Mouse (Mus musculus): Measurements from ENCODE around the gene 4921536K21Rik. TPM values are rescaled to one million over a fixed set of nuclear protein-coding genes. Genes with fewer than 3 reads are reported as not detected.
A peak's percentile ranks its signal among the peaks of the same experiment; 100 is the strongest.

The 4921536K21Rik gene
- polyA plus RNA-seq, 1 experiment from 2014 or later: 0.79 TPM

DNA sequence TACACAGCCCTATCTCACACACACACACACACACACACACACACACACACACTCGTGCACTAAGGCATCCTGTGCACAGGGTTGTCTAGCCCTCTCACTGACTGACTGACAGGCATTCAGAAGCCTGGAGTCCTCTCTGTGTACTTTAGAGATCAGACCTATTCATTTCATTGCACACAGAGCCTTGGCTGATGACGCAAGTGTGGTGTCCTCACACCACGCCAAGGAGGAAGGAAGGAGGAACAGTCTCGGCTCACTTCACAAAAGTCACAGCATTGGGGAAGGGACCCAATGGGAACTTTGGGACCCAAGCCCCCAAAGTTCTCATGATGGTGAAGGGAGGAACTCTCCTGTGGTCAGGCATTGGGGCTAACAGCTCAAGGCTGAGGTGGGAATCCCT is 35.1 kb upstream of the 4921536K21Rik start:
- Histone ChIP-seq H3K4me2 (ENCODE audit: low read depth, low read length) (0 out of 2 replicates have a peak overlapping the region, but pooled peaks have one; percentile 68), H3K9ac (ENCODE audit: low read length) (no peak overlapping the region), H3K4me1 (replicated peaks; ENCODE audit: control insufficient read depth, insufficient read depth, low read length) (peaks cover 8% of the 10 kb centered on the region; the same call in 1 of the 2 replicates), H3K27ac (ENCODE audit: low read length) (no peak overlapping the region), H3K9me3 (ENCODE audit: control insufficient read depth, low read length) (no peaks in the 10 kb centered on the region), H3K27me3 (ENCODE audit: control insufficient read depth, insufficient read depth, low read depth, low read length) (no peaks in the 10 kb centered on the region), H3K4me3 (ENCODE audit: low read length) (no peak overlapping the region), H3K36me3 (ENCODE audit: control insufficient read depth, insufficient read depth, low read length) (0 out of 2 replicates have a peak, but pooled peaks cover 2% of the 10 kb centered on the region)
- no peak for ATAC-seq (ENCODE audit: low read depth)
- WGBS: 66% methylated on average over 4 of the region's 4 CpGs

DNA sequence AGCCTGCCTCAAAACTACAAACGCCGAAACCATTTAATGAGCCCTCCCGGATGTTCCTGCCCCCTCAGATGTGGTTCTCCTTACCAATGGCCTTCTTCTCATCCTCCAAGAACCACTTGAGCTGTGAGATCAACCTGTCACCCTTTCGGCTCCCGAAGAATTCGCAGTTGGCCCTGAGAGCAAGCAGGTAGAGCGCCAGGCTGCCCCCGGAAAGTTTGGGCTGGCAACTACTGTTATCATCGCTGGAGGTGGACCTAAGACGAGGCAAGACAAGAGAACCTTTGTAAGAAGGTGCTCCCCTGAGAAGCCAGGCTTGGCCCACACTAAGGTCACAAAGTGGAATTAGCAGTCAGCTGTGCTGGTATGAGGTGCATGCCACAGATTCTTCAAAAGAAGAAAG is 31.0 kb upstream of the 4921536K21Rik start:
- WGBS: 65% methylated on average over 10 of the region's 10 CpGs
- no peaks in the 10 kb centered on the region for H3K9me3 ChIP-seq (ENCODE audit: control insufficient read depth, low read length)
- H3K9ac ChIP-seq (ENCODE audit: low read length): no peak overlapping the region
- H3K4me2 ChIP-seq (ENCODE audit: low read depth, low read length): no peak overlapping the region
- H3K4me3 ChIP-seq (ENCODE audit: low read length): no peak overlapping the region
- peaks cover 2% of the 10 kb centered on the region; the same call in 1 of the 2 replicates for H3K4me1 ChIP-seq (replicated peaks; ENCODE audit: control insufficient read depth, insufficient read depth, low read length)
- peaks cover 9% of the 10 kb centered on the region; the same call in 1 of the 2 replicates for H3K36me3 ChIP-seq (ENCODE audit: control insufficient read depth, insufficient read depth, low read length)
- H3K27ac ChIP-seq (ENCODE audit: low read length): no peak overlapping the region
- no peaks in the 10 kb centered on the region for H3K27me3 ChIP-seq (ENCODE audit: control insufficient read depth, insufficient read depth, low read depth, low read length)
- no peak for ATAC-seq (ENCODE audit: low read depth)

DNA sequence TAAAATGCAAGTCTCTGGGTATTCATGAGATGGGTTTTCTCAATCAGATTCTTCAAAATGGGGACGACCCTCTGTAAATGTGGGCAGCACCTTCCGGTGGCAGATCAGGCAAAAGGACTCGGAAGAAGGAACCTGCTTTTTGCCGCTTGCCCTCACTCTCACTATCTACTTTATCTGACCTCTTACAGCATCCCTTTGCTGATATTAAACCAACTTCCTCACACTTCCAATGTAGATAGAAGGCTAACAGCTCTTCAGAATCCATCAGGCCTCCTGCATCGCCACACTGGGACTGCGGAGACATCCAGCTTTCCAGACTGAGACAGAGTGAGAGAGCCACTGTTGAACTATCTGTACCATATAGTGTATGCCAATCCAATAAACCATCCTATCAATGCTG is 27.8 kb upstream of the 4921536K21Rik start:
- 95% methylated on average over 6 of the region's 6 CpGs for WGBS
- H3K4me3 ChIP-seq (ENCODE audit: low read length): no peak overlapping the region
- ATAC-seq (ENCODE audit: low read depth): no peak
- H3K9me3 ChIP-seq (ENCODE audit: control insufficient read depth, low read length): no peaks in the 10 kb centered on the region
- H3K9ac ChIP-seq (ENCODE audit: low read length): no peak overlapping the region
- H3K27me3 ChIP-seq (ENCODE audit: control insufficient read depth, insufficient read depth, low read depth, low read length): no peaks in the 10 kb centered on the region
- H3K36me3 ChIP-seq (ENCODE audit: control insufficient read depth, insufficient read depth, low read length): peaks cover 9% of the 10 kb centered on the region; the same call in 1 of the 2 replicates
- H3K27ac ChIP-seq (ENCODE audit: low read length): no peak overlapping the region
- H3K4me1 ChIP-seq (replicated peaks; ENCODE audit: control insufficient read depth, insufficient read depth, low read length): no peaks in the 10 kb centered on the region
- H3K4me2 ChIP-seq (ENCODE audit: low read depth, low read length): no peak overlapping the region

DNA sequence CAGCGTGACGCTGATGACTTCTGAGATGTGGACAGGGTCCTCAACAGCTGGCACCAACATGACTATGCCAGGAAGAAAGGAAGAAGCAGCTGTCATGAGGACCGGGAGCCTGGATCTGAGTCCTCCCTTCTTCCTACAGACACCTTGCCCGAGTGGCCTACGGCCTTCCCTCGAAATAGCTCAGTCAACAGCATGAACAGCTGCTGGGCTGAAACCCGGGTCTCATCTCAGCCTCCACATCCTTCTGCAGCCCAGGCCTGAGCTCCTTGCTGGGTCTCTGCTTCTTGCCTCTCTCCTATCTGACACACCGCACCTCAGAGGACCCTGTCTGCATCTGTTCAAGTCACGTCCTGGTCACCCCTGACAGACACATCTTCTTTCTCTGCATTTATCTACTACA is 27.2 kb upstream of the 4921536K21Rik start:
- H3K36me3 ChIP-seq (ENCODE audit: control insufficient read depth, insufficient read depth, low read length): peaks cover 9% of the 10 kb centered on the region; the same call in 1 of the 2 replicates

DNA sequence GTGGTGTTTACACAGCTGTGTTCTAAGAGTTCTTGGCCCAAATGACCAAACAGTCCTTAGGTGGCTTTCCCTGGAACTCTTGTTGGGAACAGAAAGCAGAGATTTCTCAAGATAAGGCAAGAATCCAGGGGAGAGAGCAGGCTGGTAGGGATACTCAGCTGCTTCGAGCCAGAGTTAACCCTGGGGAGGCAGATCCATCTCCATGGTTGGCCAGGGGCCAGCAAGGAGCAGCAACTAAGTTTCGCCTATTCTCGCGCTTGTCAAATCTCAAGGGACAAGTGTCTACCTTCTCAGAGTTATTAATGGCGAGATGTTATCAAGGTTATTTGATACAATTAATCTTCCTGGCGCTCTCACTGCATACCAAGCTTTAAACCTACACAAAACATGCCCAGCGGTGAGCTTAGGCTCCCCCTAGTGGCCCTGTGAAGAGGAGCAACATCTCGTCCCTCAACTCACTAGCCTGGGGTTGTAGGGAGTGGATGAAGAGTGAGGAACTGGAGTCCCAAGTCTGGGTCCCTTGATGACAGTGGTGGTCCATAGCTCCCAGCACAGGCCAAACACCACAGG is 26.5 kb upstream of the 4921536K21Rik start:
- WGBS: 30% methylated on average over 8 of the region's 8 CpGs
- Histone ChIP-seq H3K36me3 (ENCODE audit: control insufficient read depth, insufficient read depth, low read length) (peaks cover 7% of the 10 kb centered on the region; the same call in 1 of the 2 replicates), H3K9me3 (ENCODE audit: control insufficient read depth, low read length) (no peaks in the 10 kb centered on the region), H3K27me3 (ENCODE audit: control insufficient read depth, insufficient read depth, low read depth, low read length) (no peaks in the 10 kb centered on the region), H3K4me1 (replicated peaks; ENCODE audit: control insufficient read depth, insufficient read depth, low read length) (no peaks in the 10 kb centered on the region), H3K4me2 (ENCODE audit: low read depth, low read length) (no peak overlapping the region), H3K4me3 (ENCODE audit: low read length) (no peak overlapping the region), H3K27ac (ENCODE audit: low read length) (no peak overlapping the region), H3K9ac (ENCODE audit: low read length) (no peak overlapping the region)
- ATAC-seq (ENCODE audit: low read depth): 0 out of 2 replicates have a peak, but pooled peaks have one; percentile 23

More for the DNA sequence above, 27.2 kb upstream of the 4921536K21Rik start:
- Histone ChIP-seq H3K4me3 (ENCODE audit: low read length) (no peak overlapping the region), H3K4me2 (ENCODE audit: low read depth, low read length) (no peak overlapping the region), H3K4me1 (replicated peaks; ENCODE audit: control insufficient read depth, insufficient read depth, low read length) (no peaks in the 10 kb centered on the region), H3K27me3 (ENCODE audit: control insufficient read depth, insufficient read depth, low read depth, low read length) (no peaks in the 10 kb centered on the region), H3K9me3 (ENCODE audit: control insufficient read depth, low read length) (no peaks in the 10 kb centered on the region), H3K9ac (ENCODE audit: low read length) (no peak overlapping the region), H3K27ac (ENCODE audit: low read length) (no peak overlapping the region)
- ATAC-seq (ENCODE audit: low read depth): no peak
- WGBS: 90% methylated on average over 9 of the region's 9 CpGs

DNA sequence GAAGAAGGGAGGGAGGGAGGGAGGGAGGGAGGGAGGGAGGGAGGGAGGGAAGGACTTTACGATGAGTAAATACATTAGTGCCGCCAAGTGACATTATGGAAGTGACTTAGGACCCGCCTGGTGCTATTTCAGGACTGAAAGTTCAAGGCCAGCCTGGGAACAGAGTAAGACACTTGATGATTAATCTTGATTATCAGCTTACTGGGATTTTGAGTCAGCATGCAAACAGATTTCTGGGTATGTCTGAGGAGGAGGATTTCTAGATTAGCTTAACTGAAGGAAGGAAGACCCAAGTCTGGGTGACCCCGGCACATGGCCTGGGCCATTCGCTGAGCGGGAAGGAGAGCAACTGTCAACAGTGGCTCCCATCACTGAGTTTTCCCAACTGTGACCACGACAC is 25.6 kb upstream of the 4921536K21Rik start:
- Histone ChIP-seq H3K36me3 (ENCODE audit: control insufficient read depth, insufficient read depth, low read length) (peaks cover 7% of the 10 kb centered on the region; the same call in 1 of the 2 replicates), H3K9ac (ENCODE audit: low read length) (no peak overlapping the region), H3K4me1 (replicated peaks; ENCODE audit: control insufficient read depth, insufficient read depth, low read length) (no peaks in the 10 kb centered on the region), H3K27ac (ENCODE audit: low read length) (no peak overlapping the region), H3K9me3 (ENCODE audit: control insufficient read depth, low read length) (no peaks in the 10 kb centered on the region), H3K4me2 (ENCODE audit: low read depth, low read length) (no peak overlapping the region), H3K4me3 (ENCODE audit: low read length) (no peak overlapping the region), H3K27me3 (ENCODE audit: control insufficient read depth, insufficient read depth, low read depth, low read length) (no peaks in the 10 kb centered on the region)
- 80% methylated on average over 7 of the region's 7 CpGs for WGBS
- no peak for ATAC-seq (ENCODE audit: low read depth)

DNA sequence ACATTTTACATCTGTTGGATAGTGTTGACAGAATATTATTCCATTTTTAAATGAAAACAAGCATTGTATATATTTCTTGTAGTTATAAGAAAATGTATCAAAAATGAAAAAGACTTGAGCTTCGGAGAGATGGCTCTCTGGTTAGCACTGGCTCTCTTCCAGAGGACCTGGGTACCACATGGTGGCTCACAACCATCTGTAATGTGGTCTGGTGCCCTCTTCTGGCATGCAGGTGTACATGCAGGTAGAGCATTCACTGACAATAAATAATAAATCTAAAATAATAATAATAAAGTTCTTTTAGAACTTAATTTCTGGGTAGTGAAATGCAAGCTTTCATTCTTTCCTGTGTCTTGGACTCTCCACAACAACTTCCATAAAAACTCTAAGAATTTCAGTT is 23.8 kb upstream of the 4921536K21Rik start:
- Histone ChIP-seq H3K4me1 (replicated peaks; ENCODE audit: control insufficient read depth, insufficient read depth, low read length) (peaks cover 5% of the 10 kb centered on the region), H3K36me3 (ENCODE audit: control insufficient read depth, insufficient read depth, low read length) (peaks cover 4% of the 10 kb centered on the region; the same call in 1 of the 2 replicates), H3K9me3 (ENCODE audit: control insufficient read depth, low read length) (no peaks in the 10 kb centered on the region), H3K4me3 (ENCODE audit: low read length) (no peak overlapping the region), H3K27me3 (ENCODE audit: control insufficient read depth, insufficient read depth, low read depth, low read length) (no peaks in the 10 kb centered on the region), H3K4me2 (ENCODE audit: low read depth, low read length) (no peak overlapping the region), H3K9ac (ENCODE audit: low read length) (no peak overlapping the region), H3K27ac (ENCODE audit: low read length) (no peak overlapping the region)
- WGBS: 43% methylated on average over 1 of the region's 1 CpGs
- ATAC-seq (ENCODE audit: low read depth): no peak

DNA sequence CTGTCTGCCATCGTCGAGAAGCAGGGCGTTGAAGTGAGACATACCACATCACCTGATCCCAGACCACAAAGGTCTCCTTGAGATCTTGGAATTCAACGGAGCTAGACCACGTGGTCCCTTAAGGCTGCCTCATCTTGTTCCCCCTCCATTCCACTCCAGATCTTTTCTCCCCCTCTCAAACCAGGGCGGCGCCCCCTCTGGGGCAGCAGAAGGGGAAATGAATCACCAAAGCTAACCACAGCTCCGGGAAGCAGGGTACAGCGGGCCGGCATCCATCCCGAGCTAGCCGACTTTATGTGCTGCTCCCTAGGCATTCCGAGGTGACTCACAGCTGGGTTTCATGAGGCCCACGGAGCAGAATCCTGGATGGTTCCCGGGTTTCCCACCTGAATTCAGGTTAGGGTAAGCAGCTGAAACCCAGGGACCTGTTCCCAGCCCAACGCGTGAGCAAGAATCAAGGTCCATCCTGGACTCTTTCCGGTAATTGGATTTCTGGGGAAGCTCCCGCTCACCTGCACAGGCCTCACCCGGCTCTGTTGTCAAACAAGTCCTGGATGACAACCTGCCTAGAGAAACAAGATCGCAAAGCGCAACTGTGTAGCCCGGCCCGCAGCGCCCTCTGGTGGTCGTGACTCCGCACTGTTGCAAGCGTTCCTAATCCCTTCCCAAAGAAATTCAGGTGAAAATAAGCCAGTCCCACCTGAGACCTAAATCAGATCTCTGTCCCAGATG is 19.4 kb upstream of the 4921536K21Rik start, which contains the start of gene Slc35e4:
TSS of gene Slc35e4 (minus strand) at position 556 of the 732 bp plus-strand sequence.
- Histone ChIP-seq H3K4me1 (replicated peaks; ENCODE audit: control insufficient read depth, insufficient read depth, low read length) (peaks cover 26% of the 10 kb centered on the region), H3K9me3 (ENCODE audit: control insufficient read depth, low read length) (no peaks in the 10 kb centered on the region), H3K36me3 (ENCODE audit: control insufficient read depth, insufficient read depth, low read length) (no peaks in the 10 kb centered on the region), H3K4me2 (ENCODE audit: low read depth, low read length) (peak within 1 kb of the TSS; percentile 92), H3K9ac (ENCODE audit: low read length) (peak within 1 kb of the TSS; percentile 67), H3K4me3 (ENCODE audit: low read length) (peak within 1 kb of the TSS; percentile 66), H3K27me3 (ENCODE audit: control insufficient read depth, insufficient read depth, low read depth, low read length) (no peaks in the 10 kb centered on the region), H3K27ac (ENCODE audit: low read length) (peak within 1 kb of the TSS; percentile 67)
- 0% methylated on average over 27 of the region's 28 CpGs for WGBS
- peak; percentile 80 for ATAC-seq (ENCODE audit: low read depth)

DNA sequence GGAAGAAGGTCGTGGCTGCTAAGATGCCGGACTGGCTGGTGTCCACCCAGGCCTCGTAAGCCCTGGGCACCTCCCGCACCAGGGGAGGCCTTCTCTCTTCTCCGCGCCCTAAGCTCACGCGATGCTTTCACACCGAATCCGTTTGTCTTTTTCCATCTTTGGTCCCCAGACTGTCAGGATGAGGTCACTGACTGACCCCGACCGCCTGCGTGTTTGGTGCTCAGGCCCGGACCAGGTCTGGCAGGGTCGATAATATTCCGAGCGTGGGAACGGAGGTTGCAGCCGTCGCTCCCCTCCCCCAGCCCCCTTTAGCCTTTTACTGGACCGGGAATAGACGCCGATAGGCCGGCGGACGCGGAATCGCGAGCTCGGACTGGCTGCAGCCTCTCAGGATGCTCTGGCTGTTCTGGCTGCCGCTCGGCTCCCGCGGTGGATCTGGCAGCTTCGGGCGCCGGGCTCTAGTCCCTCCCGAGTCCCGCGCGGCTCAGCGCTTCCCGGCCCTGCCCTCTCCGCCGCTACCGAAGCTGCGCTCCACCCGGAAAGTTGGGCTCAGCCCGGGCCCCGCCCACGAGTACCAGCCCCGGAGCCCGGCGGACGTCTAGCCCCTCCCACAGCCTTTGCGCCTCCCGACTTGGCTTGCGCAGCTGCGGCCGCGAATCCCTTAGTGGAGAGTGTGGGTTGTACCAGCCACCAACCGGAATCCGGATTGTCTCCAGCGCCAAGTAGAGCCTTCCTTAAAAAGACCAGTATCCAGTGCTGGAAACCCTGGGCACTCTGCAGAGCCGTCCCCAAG is 18.6 kb upstream of the 4921536K21Rik start:
- Histone ChIP-seq H3K4me2 (ENCODE audit: low read depth, low read length) (peak overlapping the region; percentile 92), H3K4me1 (replicated peaks; ENCODE audit: control insufficient read depth, insufficient read depth, low read length) (peaks cover 26% of the 10 kb centered on the region), H3K4me3 (ENCODE audit: low read length) (peak overlapping the region; percentile 66), H3K9me3 (ENCODE audit: control insufficient read depth, low read length) (no peaks in the 10 kb centered on the region), H3K27me3 (ENCODE audit: control insufficient read depth, insufficient read depth, low read depth, low read length) (no peaks in the 10 kb centered on the region), H3K9ac (ENCODE audit: low read length) (peak overlapping the region; percentile 67), H3K27ac (ENCODE audit: low read length) (peak overlapping the region; percentile 67), H3K36me3 (ENCODE audit: control insufficient read depth, insufficient read depth, low read length) (no peaks in the 10 kb centered on the region)
- ATAC-seq (ENCODE audit: low read depth): peak; percentile 91
- 0% methylated on average over 61 of the region's 65 CpGs for WGBS
